Mouse (Mus musculus) E14TG2a.4 (cell line): ENCODE measurements around the gene Rras2.

Experiments used
- CTCF ChIP-seq: conservative IDR thresholded peaks from 2 replicates; pipeline ENCODE4 v1.5.1; 2014; ENCODE audit warnings: low read length
- NANOG ChIP-seq: IDR thresholded peaks from 2 replicates; pipeline ENCODE4 v1.6.1; 2014; ENCODE audit warnings: borderline replicate concordance, low read length, mixed read lengths
- POU5F1 ChIP-seq: IDR thresholded peaks from 2 replicates; pipeline ENCODE4 v1.6.1; 2014; ENCODE audit warnings: low read length, borderline replicate concordance

DNA sequence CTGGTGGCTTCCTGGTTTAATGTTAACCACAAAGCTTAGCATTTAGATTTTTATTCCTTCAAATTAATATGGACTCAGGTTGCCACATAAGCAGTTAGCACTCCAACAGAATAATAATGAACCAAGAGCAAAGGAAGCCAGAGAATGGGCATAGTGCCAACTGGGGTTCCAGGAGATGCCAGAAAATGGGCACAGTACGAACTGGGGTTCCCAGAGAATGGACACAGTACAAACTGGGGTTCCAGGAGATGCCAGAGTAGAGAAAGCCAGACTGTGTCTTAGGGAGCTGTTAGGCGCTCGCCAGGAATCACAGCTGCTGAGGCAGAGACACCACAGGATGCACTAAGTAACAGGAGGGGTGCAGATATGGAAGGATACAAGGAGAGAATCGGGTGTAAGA is 80.3 kb downstream of the Rras2 start:
- TF ChIP-seq CTCF, result no peak
- no peak for TF ChIP-seq NANOG
- TF ChIP-seq POU5F1, result no peak
